10 mouse cellular contexts compared by ENCODE assay signal in genomic region chr1:158547592-158548211, GRCm38 (mm10).
A peak's percentile ranks its signal among the peaks of the same experiment; 100 is the strongest.
DNase-seq lines count a peak whose midpoint lies in the region; ATAC-seq and TF ChIP-seq lines count a peak whose summit lies in the region.
"Had no signal": no experiment of that assay in that cellular context is flagged by ENCODE, and none has a peak within 500 bp of the region (broad histone marks: within the 10 kb centered on the region; RNA-seq: fewer than 3 reads in every experiment).

No protein-coding gene starts in this region.

- intact Hi-C loops in gastrocnemius, adult 2 months (cut with DNase I), result no loop called here

- H3K27me3 ChIP-seq in forebrain, postnatal 0 days (ENCODE audit: insufficient read depth, low read length), result no peaks in the 10 kb centered on the region
- no peaks in the 10 kb centered on the region for H3K27me3 ChIP-seq in midbrain, embryonic 16.5 days (ENCODE audit: control insufficient read depth, insufficient read depth, low read depth, low read length)

- H3K4me3 ChIP-seq in forebrain, postnatal 0 days (ENCODE audit: low read depth, low read length), result no peak overlapping the region
- H3K4me3 ChIP-seq in midbrain, embryonic 16.5 days (ENCODE audit: low read depth, low read length), result no peak overlapping the region
- H3K4me3 ChIP-seq in gastrocnemius, adult 2 months, result no peak overlapping the region

- H3K9ac ChIP-seq in forebrain, postnatal 0 days, result no peak overlapping the region
- H3K9ac ChIP-seq in midbrain, embryonic 16.5 days (ENCODE audit: low read depth, low read length), result no peak overlapping the region

- H3K36me3 ChIP-seq in forebrain, postnatal 0 days (ENCODE audit: insufficient read depth), result no peaks in the 10 kb centered on the region
- H3K36me3 ChIP-seq in midbrain, embryonic 16.5 days (ENCODE audit: control insufficient read depth, insufficient read depth, low read length), result no peaks in the 10 kb centered on the region
- H3K36me3 ChIP-seq: G1E had no signal

- H3K9me3 ChIP-seq in forebrain, postnatal 0 days (ENCODE audit: low read length), result no peaks in the 10 kb centered on the region
- no peaks in the 10 kb centered on the region for H3K9me3 ChIP-seq in midbrain, embryonic 16.5 days (replicated peaks; ENCODE audit: control insufficient read depth, low read length, poor library complexity, severe bottlenecking)

- DNase-seq in embryo, embryonic 11 days, result peak; percentile 28
- DNase-seq in forebrain, postnatal 0 days, result peak; percentile 60
- DNase-seq in layer of hippocampus, adult 9-11 months, result peak; percentile 75
- no peak for DNase-seq in heart, postnatal 4 days
- no peak for DNase-seq in liver
- no peak for DNase-seq in T-cell, adult 2 months (ENCODE audit: low spot score)
- no peak for DNase-seq in gastrocnemius, adult 2 months
- DNase-seq: kidney, postnatal 14 days had no signal

- no peak overlapping the region for H3K4me2 ChIP-seq in forebrain, postnatal 0 days (ENCODE audit: low read depth)
- H3K4me2 ChIP-seq in midbrain, embryonic 16.5 days (ENCODE audit: low read length), result no peak overlapping the region

- peak; percentile 92 for ATAC-seq in forebrain, postnatal 0 days
- ATAC-seq in midbrain, embryonic 16.5 days, result peak; percentile 73

- TF ChIP-seq CTCF in forebrain, postnatal 0 days (IDR thresholded peaks at IDR 0.05; ENCODE audit: low read depth), result no peak
- no peak for TF ChIP-seq CTCF in gastrocnemius, adult 2 months (IDR thresholded peaks at IDR 0.05)

- H3K27ac ChIP-seq in forebrain, postnatal 0 days (ENCODE audit: low read depth, low read length), result peak overlapping the region; percentile 77
- peak overlapping the region; percentile 68 for H3K27ac ChIP-seq in midbrain, embryonic 16.5 days (ENCODE audit: low read length)
- H3K27ac ChIP-seq in gastrocnemius, adult 2 months, result no peak overlapping the region

- peaks cover 13% of the 10 kb centered on the region; the same call in 1 of the 2 replicates for H3K4me1 ChIP-seq in forebrain, postnatal 0 days (ENCODE audit: insufficient read depth)
- peaks cover 21% of the 10 kb centered on the region for H3K4me1 ChIP-seq in midbrain, embryonic 16.5 days (ENCODE audit: control insufficient read depth, insufficient read depth, low read length)

- 7% methylated on average over 3 of the region's 3 CpGs for WGBS in forebrain, postnatal 0 days
- WGBS in midbrain, embryonic 16.5 days, result 15% methylated on average over 3 of the region's 3 CpGs

Comparison
In these comparisons a context has a peak if more than half of its experiments do, and no peak if none do; other contexts are left out.
1. DNase-seq: peak in embryo, embryonic 11 days (single experiment), forebrain, postnatal 0 days (single experiment) and layer of hippocampus, adult 9-11 months (single experiment); none in heart, postnatal 4 days (single experiment), liver (single experiment), T-cell, adult 2 months (single experiment) and gastrocnemius, adult 2 months (single experiment).